In the genomic region with DNA sequence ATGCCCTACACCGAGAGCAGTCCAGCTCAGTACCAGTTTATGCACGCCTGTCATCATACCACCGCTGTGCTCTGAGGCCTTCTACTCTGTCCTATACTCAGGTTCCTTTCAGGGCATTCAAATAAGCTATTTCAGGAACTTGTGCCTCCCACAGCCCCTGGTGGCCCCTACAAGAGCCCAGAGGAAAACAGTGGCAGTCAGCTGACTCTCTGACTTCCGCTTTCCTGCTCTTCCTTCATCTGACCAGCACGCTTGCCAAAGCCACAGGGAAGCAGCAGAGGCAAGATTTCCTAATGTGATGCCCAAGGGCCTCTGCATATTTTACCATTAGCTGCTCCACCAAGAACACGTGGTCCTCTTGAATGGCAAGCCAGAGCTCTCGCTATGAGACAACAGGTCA, we compare ENCODE assay signal across 7 mouse cellular contexts. TPM values are rescaled to one million over a fixed set of nuclear protein-coding genes. Genes with fewer than 3 reads are reported as not detected.
DNase-seq lines count a peak whose midpoint lies in the region; ATAC-seq and TF ChIP-seq lines count a peak whose summit lies in the region.

No protein-coding gene starts in this region.

- intact Hi-C loops in heart, adult 2 months (cut with DNase I), result no loop called here

- H3K36me3 ChIP-seq in thymus, adult 2 months (ENCODE audit: control insufficient read depth, insufficient read depth, low read length), result no peaks in the 10 kb centered on the region
- no peaks in the 10 kb centered on the region for H3K36me3 ChIP-seq in heart, adult 2 months (ENCODE audit: control insufficient read depth, insufficient read depth, low read length)
- no peaks in the 10 kb centered on the region for H3K36me3 ChIP-seq in liver, embryonic 14.5 days (replicated peaks; ENCODE audit: control insufficient read depth, insufficient read depth, low read depth)

- no peaks in the 10 kb centered on the region for H3K79me2 ChIP-seq in heart, adult 2 months (replicated peaks; ENCODE audit: control insufficient read depth, insufficient read depth, low read length)

- no peak for TF ChIP-seq CTCF in thymus, adult 2 months (IDR thresholded peaks at IDR 0.05; ENCODE audit: borderline replicate concordance, control insufficient read depth, extremely low read depth, insufficient read depth, low read length, poor library complexity)
- no peak for TF ChIP-seq CTCF in heart, adult 2 months (IDR thresholded peaks at IDR 0.05)
- TF ChIP-seq CTCF in liver, embryonic 14.5 days (IDR thresholded peaks at IDR 0.05; ENCODE audit: low read depth), result no peak

- no peaks in the 10 kb centered on the region for H3K9me3 ChIP-seq in liver, embryonic 14.5 days (ENCODE audit: control insufficient read depth, low read length)

- 35% methylated on average over 7 of the region's 7 CpGs for WGBS in thymus, adult 2 months
- whole genome bisulfite sequencing in heart, adult 2 months, result 33% methylated on average over 7 of the region's 7 CpGs
- 31% methylated on average over 7 of the region's 7 CpGs for WGBS in liver, embryonic 14.5 days (ENCODE audit: insufficient replicate concordance)

- no peaks in the 10 kb centered on the region for H3K27me3 ChIP-seq in thymus, adult 2 months (ENCODE audit: control insufficient read depth, insufficient read depth, low read length)
- H3K27me3 ChIP-seq in heart, adult 2 months (ENCODE audit: control insufficient read depth, insufficient read depth, low read length), result no peaks in the 10 kb centered on the region
- no peaks in the 10 kb centered on the region for H3K27me3 ChIP-seq in liver, embryonic 14.5 days (ENCODE audit: control insufficient read depth, insufficient read depth, low read length)

- no peak overlapping the region for H3K27ac ChIP-seq in thymus, adult 2 months (ENCODE audit: control insufficient read depth, insufficient read depth, low read length)
- no peak overlapping the region for H3K27ac ChIP-seq in heart, adult 2 months
- peak overlapping the region; percentile 64; the same call in 1 of the 2 replicates for H3K27ac ChIP-seq in liver, embryonic 14.5 days

- TF ChIP-seq POLR2A in thymus, adult 2 months (IDR thresholded peaks at IDR 0.05; ENCODE audit: control insufficient read depth, extremely low read depth, insufficient read depth, low read length, poor library complexity), result no peak
- no peak for TF ChIP-seq POLR2A in heart, adult 2 months (IDR thresholded peaks at IDR 0.05; ENCODE audit: insufficient read depth, low read depth, low read length)

- ATAC-seq in liver, embryonic 14.5 days (ENCODE audit: insufficient read depth), result 0 out of 2 replicates have a peak, but pooled peaks have one; percentile 30
- no peak for ATAC-seq in activated CD4-positive, CD25-positive, alpha-beta regulatory T cell, adult 4 months

- no peak overlapping the region for H3K9ac ChIP-seq in heart, adult 2 months (ENCODE audit: low read depth, low read length)
- 0 out of 2 replicates have a peak overlapping the region, but pooled peaks have one; percentile 9 for H3K9ac ChIP-seq in liver, embryonic 14.5 days (replicated peaks)

- DNase-seq in thymus, postnatal 4 days, result peak; percentile 26
- no peak for DNase-seq in thymus, adult 2 months
- peak in 1 of 2 experiments; percentile 67 for DNase-seq in heart, adult 2 months
- no peak for DNase-seq in liver, embryonic 14.5 days (ENCODE audit: low read depth in 3 of 3, low spot score in 3 of 3)
- peak; percentile 33 for DNase-seq in telencephalon, adult 2 months (ENCODE audit: low read depth, low spot score)
- no peak for DNase-seq in frontal cortex, postnatal 36 days (ENCODE audit: low spot score in 2 of 2)

- H3K4me3 ChIP-seq in thymus, adult 2 months (ENCODE audit: control insufficient read depth, insufficient read depth, low read length), result no peak overlapping the region
- H3K4me3 ChIP-seq in heart, adult 2 months, result no peak overlapping the region
- H3K4me3 ChIP-seq in liver, embryonic 14.5 days (ENCODE audit: insufficient read depth in 1 of 2, low read depth in 2 of 2, low read length in 2 of 2), result no peak overlapping the region

- peak overlapping the region; percentile 13; the same call in 1 of the 2 replicates for H3K4me2 ChIP-seq in liver, embryonic 14.5 days (ENCODE audit: low read depth)

- peaks cover 4% of the 10 kb centered on the region for H3K4me1 ChIP-seq in thymus, adult 2 months (replicated peaks; ENCODE audit: control insufficient read depth, insufficient read depth, low read length)
- H3K4me1 ChIP-seq in heart, adult 2 months (ENCODE audit: control insufficient read depth, insufficient read depth, low read length), result peaks cover 1% of the 10 kb centered on the region; the same call in 1 of the 2 replicates
- H3K4me1 ChIP-seq in liver, embryonic 14.5 days (replicated peaks; ENCODE audit: control insufficient read depth in 2 of 2, insufficient read depth in 2 of 2, low read length in 1 of 2), result peaks cover 23 to 35% of the 10 kb centered on the region in 2 experiments

- peak; percentile 33; the same call in 1 of the 2 replicates for TF ChIP-seq EP300 in heart, adult 2 months (IDR thresholded peaks at IDR 0.05; ENCODE audit: insufficient read depth, low read depth, low read length)
- no peak for TF ChIP-seq EP300 in liver, embryonic 14.5 days (IDR thresholded peaks at IDR 0.05; ENCODE audit: low read depth)

RNA-seq across cellular contexts. Expression of a gene that starts 28.4 kb away (rescaled TPM):
- 19.9 and 21.9 TPM in 2 replicates for polyA plus RNA-seq in thymus, adult 2 months (2012; rRNA removed)
- total RNA-seq in heart, adult 2 months (2021), result 1 to 10 TPM; 2.6 TPM
- 3.0 and 3.4 TPM in 2 replicates for polyA plus RNA-seq in heart, adult 2 months (2012; rRNA removed)
- polyA plus RNA-seq in liver, embryonic 14.5 days (2012; rRNA removed), result 13.9 and 14.9 TPM in 2 replicates
- 12.7 and 15.7 TPM in 2 replicates for polyA plus RNA-seq in liver, embryonic 14.5 days (2014; fragmentation: Nextera tagmentation; extraction: Ambion mirVana)
- 10 to 100 TPM; 26.3 to 47.2 TPM for polyA plus RNA-seq in activated CD4-positive, CD25-positive, alpha-beta regulatory T cell, adult 4 months (2017; shearing (Covaris generic))

RNA-seq across cellular contexts. Expression of a gene that starts 29.1 kb away (rescaled TPM):
- 2.8 and 3.1 TPM in 2 replicates for polyA plus RNA-seq in thymus, adult 2 months (2012; rRNA removed)
- total RNA-seq in heart, adult 2 months (2021), result 1 to 10 TPM; 1.9 to 2.1 TPM
- 5.4 and 7.2 TPM in 2 replicates for polyA plus RNA-seq in heart, adult 2 months (2012; rRNA removed)
- polyA plus RNA-seq in liver, embryonic 14.5 days (2012; rRNA removed), result 0.92 and 1.6 TPM in 2 replicates
- polyA plus RNA-seq in liver, embryonic 14.5 days (2014; fragmentation: Nextera tagmentation; extraction: Ambion mirVana), result 1.1 TPM in 2 replicates
- polyA plus RNA-seq in activated CD4-positive, CD25-positive, alpha-beta regulatory T cell, adult 4 months (2017; shearing (Covaris generic)), result under 1 TPM in 1 of 2 experiments, not detected in 1; 0.26 TPM

RNA-seq across cellular contexts. Expression of a gene that starts 49.4 kb away (rescaled TPM):
- 867 and 886 TPM in 2 replicates for polyA plus RNA-seq in thymus, adult 2 months (2012; rRNA removed)
- total RNA-seq in heart, adult 2 months (2021), result 10 to 100 TPM; 70.9 to 87.0 TPM
- polyA plus RNA-seq in heart, adult 2 months (2012; rRNA removed), result 148 and 178 TPM in 2 replicates
- polyA plus RNA-seq in liver, embryonic 14.5 days (2012; rRNA removed), result 172 and 269 TPM in 2 replicates
- polyA plus RNA-seq in liver, embryonic 14.5 days (2014; fragmentation: Nextera tagmentation; extraction: Ambion mirVana), result 128 and 136 TPM in 2 replicates
- 100 to 1,000 TPM; 432 to 455 TPM for polyA plus RNA-seq in activated CD4-positive, CD25-positive, alpha-beta regulatory T cell, adult 4 months (2017; shearing (Covaris generic))

RNA-seq across cellular contexts. Expression of a gene that starts 50.2 kb away (rescaled TPM):
- polyA plus RNA-seq in thymus, adult 2 months (2012; rRNA removed), result 64.6 and 66.4 TPM in 2 replicates
- total RNA-seq in heart, adult 2 months (2021), result 10 to 100 TPM; 26.9 to 30.4 TPM
- 35.4 and 37.6 TPM in 2 replicates for polyA plus RNA-seq in heart, adult 2 months (2012; rRNA removed)
- 75.7 and 80.9 TPM in 2 replicates for polyA plus RNA-seq in liver, embryonic 14.5 days (2012; rRNA removed)
- polyA plus RNA-seq in liver, embryonic 14.5 days (2014; fragmentation: Nextera tagmentation; extraction: Ambion mirVana), result 54.3 and 54.9 TPM in 2 replicates
- polyA plus RNA-seq in activated CD4-positive, CD25-positive, alpha-beta regulatory T cell, adult 4 months (2017; shearing (Covaris generic)), result 10 to 100 TPM; 19.0 to 22.2 TPM

RNA-seq across cellular contexts. Expression of a gene that starts 52.8 kb away (rescaled TPM):
- polyA plus RNA-seq in thymus, adult 2 months (2012; rRNA removed), result 3.6 and 4.4 TPM in 2 replicates
- total RNA-seq in heart, adult 2 months (2021), result under 1 TPM; 0.65 to 0.80 TPM
- polyA plus RNA-seq in heart, adult 2 months (2012; rRNA removed), result 1.4 TPM in 2 replicates
- polyA plus RNA-seq in liver, embryonic 14.5 days (2012; rRNA removed), result 7.7 and 7.8 TPM in 2 replicates
- polyA plus RNA-seq in liver, embryonic 14.5 days (2014; fragmentation: Nextera tagmentation; extraction: Ambion mirVana), result 2.9 and 3.1 TPM in 2 replicates
- polyA plus RNA-seq in activated CD4-positive, CD25-positive, alpha-beta regulatory T cell, adult 4 months (2017; shearing (Covaris generic)), result 1 to 10 TPM; 1.5 to 1.6 TPM

Comparison
In these comparisons a context has a peak if more than half of its experiments do, and no peak if none do; other contexts are left out.
1. DNase-seq: peak in thymus, postnatal 4 days (single experiment) and telencephalon, adult 2 months (single experiment); none in thymus, adult 2 months (single experiment), liver, embryonic 14.5 days (0 of 3) and frontal cortex, postnatal 36 days (0 of 2).